Mouse (Mus musculus) liver, postnatal 0 days (tissue): ENCODE results near the gene P2ry6.

ENCODE experiments used
- CTCF ChIP-seq: sonication (generic); IDR thresholded peaks from 2 replicates; pipeline ENCODE4 v1.5.1; 2016; ENCODE audit warnings: antibody characterized with exemption, low read depth
- EP300 ChIP-seq: IDR thresholded peaks from 2 replicates; pipeline ENCODE4 v1.6.1; 2016; ENCODE audit warnings: antibody characterized with exemption, low read depth, mild to moderate bottlenecking

DNA sequence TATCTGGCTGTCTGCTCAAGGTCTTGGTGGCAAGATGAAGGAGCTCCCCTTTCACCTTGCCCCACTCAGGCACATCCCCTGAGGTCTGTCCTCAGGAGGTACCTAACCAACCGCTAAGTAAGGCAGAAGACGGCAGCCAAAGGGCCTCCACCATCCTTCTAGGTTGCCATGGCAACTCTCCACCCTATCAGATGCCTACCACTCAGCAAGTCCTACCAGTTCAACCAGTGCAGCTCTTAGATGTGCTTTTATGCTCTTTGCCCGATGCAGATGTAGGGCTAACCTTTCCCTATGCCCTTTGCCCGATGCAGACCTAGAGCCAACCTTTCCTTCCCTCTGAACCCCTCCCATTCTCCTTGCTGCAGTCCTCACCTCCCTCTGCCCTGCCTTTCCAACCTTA lies 30.7 kb upstream of the P2ry6 start:
- no peak for TF ChIP-seq EP300
- TF ChIP-seq CTCF = no peak
